In the genomic region with DNA sequence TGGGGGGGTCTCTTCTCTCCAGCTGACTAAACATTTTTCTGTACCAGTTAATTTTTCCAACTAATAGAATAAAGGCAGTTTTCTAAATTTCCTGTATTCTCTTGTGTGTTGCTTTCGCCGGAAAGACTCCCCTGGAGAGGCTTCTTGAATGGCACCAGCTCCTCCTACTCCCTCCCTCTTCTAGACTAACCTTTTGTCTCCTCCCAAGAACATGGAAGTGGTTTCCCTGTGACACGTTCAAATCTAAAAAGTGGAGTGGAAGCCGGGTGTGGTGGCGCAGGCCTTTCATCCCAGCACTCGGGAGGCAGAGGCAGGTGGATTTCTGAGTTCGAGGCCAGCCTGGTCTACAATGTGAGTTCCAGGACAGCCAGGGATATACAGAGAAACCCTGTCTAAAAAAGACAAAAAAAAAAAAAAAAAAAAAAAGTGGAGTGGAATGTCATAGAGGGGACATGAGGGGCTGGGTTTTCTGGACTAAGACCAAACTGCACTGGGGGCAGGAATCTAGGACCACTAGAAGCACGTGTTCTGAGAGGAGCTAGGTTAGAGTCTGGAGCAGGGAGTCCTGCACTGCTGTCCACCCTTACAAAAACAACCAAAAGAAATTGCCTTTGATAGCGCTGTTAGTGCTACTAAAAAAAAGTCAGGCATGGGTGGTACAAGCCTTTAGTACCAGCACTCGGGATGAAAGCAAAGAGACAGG, we compare ENCODE assay signal across 8 mouse cellular contexts. TPM values are rescaled to one million over a fixed set of nuclear protein-coding genes. Genes with fewer than 3 reads are reported as not detected.
A peak's percentile ranks its signal among the peaks of the same experiment; 100 is the strongest.
DNase-seq lines count a peak whose midpoint lies in the region; ATAC-seq lines count a peak whose summit lies in the region.

No protein-coding gene starts in this region.

- 65% methylated on average over 10 of the region's 10 CpGs for WGBS in lung, embryonic 15.5 days
- 61% methylated on average over 10 of the region's 10 CpGs for WGBS in embryonic facial prominence, embryonic 15.5 days
- WGBS in limb, embryonic 12.5 days, result 74% methylated on average over 10 of the region's 10 CpGs
- 67% methylated on average over 10 of the region's 10 CpGs for WGBS in stomach, embryonic 14.5 days

- H3K27me3 ChIP-seq in lung, embryonic 15.5 days, result no peaks in the 10 kb centered on the region
- H3K27me3 ChIP-seq in embryonic facial prominence, embryonic 15.5 days, result no peaks in the 10 kb centered on the region
- no peaks in the 10 kb centered on the region for H3K27me3 ChIP-seq in limb, embryonic 12.5 days
- no peaks in the 10 kb centered on the region for H3K27me3 ChIP-seq in stomach, embryonic 14.5 days (ENCODE audit: control insufficient read depth, insufficient read depth, low read length)

- H3K9me3 ChIP-seq in lung, embryonic 15.5 days, result no peaks in the 10 kb centered on the region
- H3K9me3 ChIP-seq in embryonic facial prominence, embryonic 15.5 days (replicated peaks), result no peaks in the 10 kb centered on the region
- H3K9me3 ChIP-seq in limb, embryonic 12.5 days, result no peaks in the 10 kb centered on the region
- H3K9me3 ChIP-seq in stomach, embryonic 14.5 days (ENCODE audit: control insufficient read depth, low read depth, low read length), result no peaks in the 10 kb centered on the region

- no peak overlapping the region for H3K9ac ChIP-seq in lung, embryonic 15.5 days
- no peak overlapping the region for H3K9ac ChIP-seq in embryonic facial prominence, embryonic 15.5 days
- no peak overlapping the region for H3K9ac ChIP-seq in limb, embryonic 12.5 days (replicated peaks)
- no peak overlapping the region for H3K9ac ChIP-seq in stomach, embryonic 14.5 days (replicated peaks; ENCODE audit: low read depth, low read length)

- ATAC-seq in lung, embryonic 15.5 days (ENCODE audit: borderline replicate concordance, extremely low read depth, low FRiP score, low TSS enrichment), result no peak
- ATAC-seq in embryonic facial prominence, embryonic 15.5 days (ENCODE audit: insufficient number of reproducible peaks, low FRiP score, low TSS enrichment, low read depth), result no peak
- ATAC-seq in limb, embryonic 12.5 days (ENCODE audit: insufficient number of reproducible peaks, insufficient read depth, low FRiP score, low TSS enrichment, low read depth), result no peak
- ATAC-seq in stomach, embryonic 14.5 days (ENCODE audit: insufficient number of reproducible peaks, insufficient read depth, low FRiP score, low read depth), result no peak
- ATAC-seq in megakaryocyte progenitor cell, adult 5-6 weeks (replicated peaks; ENCODE audit: poor library complexity), result no peak

- no peak for DNase-seq in lung, postnatal 10 days
- DNase-seq in ovary, postnatal 14 days (ENCODE audit: low spot score), result no peak
- DNase-seq in adrenal gland, postnatal 4 days (ENCODE audit: low spot score in 2 of 2), result no peak

- peaks cover 38% of the 10 kb centered on the region for H3K36me3 ChIP-seq in lung, embryonic 15.5 days
- peaks cover 36% of the 10 kb centered on the region for H3K36me3 ChIP-seq in embryonic facial prominence, embryonic 15.5 days
- H3K36me3 ChIP-seq in limb, embryonic 12.5 days, result peaks cover 35% of the 10 kb centered on the region
- H3K36me3 ChIP-seq in stomach, embryonic 14.5 days (ENCODE audit: control insufficient read depth, insufficient read depth, low read length), result peaks cover 32% of the 10 kb centered on the region

- peaks cover 37% of the 10 kb centered on the region for H3K4me1 ChIP-seq in lung, embryonic 15.5 days
- peaks cover 36% of the 10 kb centered on the region for H3K4me1 ChIP-seq in embryonic facial prominence, embryonic 15.5 days
- H3K4me1 ChIP-seq in limb, embryonic 12.5 days (replicated peaks), result peaks cover 24% of the 10 kb centered on the region
- peaks cover 23% of the 10 kb centered on the region; the same call in 1 of the 2 replicates for H3K4me1 ChIP-seq in stomach, embryonic 14.5 days (ENCODE audit: control insufficient read depth, insufficient read depth, low read length)

- H3K27ac ChIP-seq in lung, embryonic 15.5 days, result peak overlapping the region; percentile 94
- peak overlapping the region; percentile 98 for H3K27ac ChIP-seq in embryonic facial prominence, embryonic 15.5 days (replicated peaks)
- peak overlapping the region; percentile 97 for H3K27ac ChIP-seq in limb, embryonic 12.5 days
- peak overlapping the region; percentile 96; the same call in 1 of the 2 replicates for H3K27ac ChIP-seq in stomach, embryonic 14.5 days (ENCODE audit: low read length)

- H3K4me2 ChIP-seq in lung, embryonic 15.5 days, result peak overlapping the region; percentile 79
- H3K4me2 ChIP-seq in embryonic facial prominence, embryonic 15.5 days (replicated peaks), result peak overlapping the region; percentile 77
- peak overlapping the region; percentile 85 for H3K4me2 ChIP-seq in limb, embryonic 12.5 days
- H3K4me2 ChIP-seq in stomach, embryonic 14.5 days (replicated peaks; ENCODE audit: low read depth, low read length), result peak overlapping the region; percentile 83

- peak overlapping the region; percentile 57; the same call in 1 of the 2 replicates for H3K4me3 ChIP-seq in lung, embryonic 15.5 days
- H3K4me3 ChIP-seq in embryonic facial prominence, embryonic 15.5 days (replicated peaks), result peak overlapping the region; percentile 71; the same call in 1 of the 2 replicates
- H3K4me3 ChIP-seq in limb, embryonic 12.5 days (replicated peaks), result 0 out of 2 replicates have a peak overlapping the region, but pooled peaks have one; percentile 81
- no peak overlapping the region for H3K4me3 ChIP-seq in stomach, embryonic 14.5 days (ENCODE audit: low read depth, low read length)

RNA-seq across cellular contexts. Expression of a gene that starts 0.7 kb away (rescaled TPM):
- polyA plus RNA-seq in lung, embryonic 15.5 days (2015; fragmentation: Nextera tagmentation; extraction: Ambion mirVana), result 654 and 708 TPM in 2 replicates
- 713 and 715 TPM in 2 replicates for polyA plus RNA-seq in embryonic facial prominence, embryonic 15.5 days (2015; fragmentation: Nextera tagmentation; extraction: Ambion mirVana)
- 797 and 821 TPM in 2 replicates for polyA plus RNA-seq in limb, embryonic 12.5 days (2016; fragmentation: Nextera tagmentation; extraction: Ambion mirVana)
- 676 and 679 TPM in 2 replicates for polyA plus RNA-seq in stomach, embryonic 14.5 days (2014; fragmentation: Nextera tagmentation; extraction: Ambion mirVana)
- 100 to 1,000 TPM; 473 to 481 TPM for total RNA-seq in adrenal gland, postnatal 4 days (2021)
- total RNA-seq in megakaryocyte progenitor cell, adult 5-6 weeks (2015), result 2,374 and 2,432 TPM in 2 replicates
- total RNA-seq in megakaryocyte progenitor cell, adult 5-6 weeks (2017), result 1,500 and 1,804 TPM in 2 replicates

RNA-seq across cellular contexts. Expression of a gene that starts 9.7 kb away (rescaled TPM):
- polyA plus RNA-seq in lung, embryonic 15.5 days (2015; fragmentation: Nextera tagmentation; extraction: Ambion mirVana), result 99.6 and 107 TPM in 2 replicates
- 97.5 and 99.4 TPM in 2 replicates for polyA plus RNA-seq in embryonic facial prominence, embryonic 15.5 days (2015; fragmentation: Nextera tagmentation; extraction: Ambion mirVana)
- 117 and 118 TPM in 2 replicates for polyA plus RNA-seq in limb, embryonic 12.5 days (2016; fragmentation: Nextera tagmentation; extraction: Ambion mirVana)
- polyA plus RNA-seq in stomach, embryonic 14.5 days (2014; fragmentation: Nextera tagmentation; extraction: Ambion mirVana), result 102 and 103 TPM in 2 replicates
- 100 to 1,000 TPM; 119 to 123 TPM for total RNA-seq in adrenal gland, postnatal 4 days (2021)
- total RNA-seq in megakaryocyte progenitor cell, adult 5-6 weeks (2015), result 108 and 145 TPM in 2 replicates
- total RNA-seq in megakaryocyte progenitor cell, adult 5-6 weeks (2017), result 50.9 and 55.0 TPM in 2 replicates

RNA-seq across cellular contexts. Expression of a gene that starts 32.0 kb away (rescaled TPM):
- 29.6 and 35.5 TPM in 2 replicates for polyA plus RNA-seq in lung, embryonic 15.5 days (2015; fragmentation: Nextera tagmentation; extraction: Ambion mirVana)
- polyA plus RNA-seq in embryonic facial prominence, embryonic 15.5 days (2015; fragmentation: Nextera tagmentation; extraction: Ambion mirVana), result 41.3 and 51.6 TPM in 2 replicates
- polyA plus RNA-seq in limb, embryonic 12.5 days (2016; fragmentation: Nextera tagmentation; extraction: Ambion mirVana), result 21.2 and 22.6 TPM in 2 replicates
- polyA plus RNA-seq in stomach, embryonic 14.5 days (2014; fragmentation: Nextera tagmentation; extraction: Ambion mirVana), result 37.9 and 43.3 TPM in 2 replicates
- 10 to 100 TPM; 32.7 to 36.7 TPM for total RNA-seq in adrenal gland, postnatal 4 days (2021)
- 12.8 and 13.2 TPM in 2 replicates for total RNA-seq in megakaryocyte progenitor cell, adult 5-6 weeks (2015)
- total RNA-seq in megakaryocyte progenitor cell, adult 5-6 weeks (2017), result 4.1 and 8.7 TPM in 2 replicates

RNA-seq across cellular contexts. Expression of a gene that starts 32.1 kb away (rescaled TPM):
- polyA plus RNA-seq in lung, embryonic 15.5 days (2015; fragmentation: Nextera tagmentation; extraction: Ambion mirVana), result 484 and 512 TPM in 2 replicates
- 452 and 468 TPM in 2 replicates for polyA plus RNA-seq in embryonic facial prominence, embryonic 15.5 days (2015; fragmentation: Nextera tagmentation; extraction: Ambion mirVana)
- polyA plus RNA-seq in limb, embryonic 12.5 days (2016; fragmentation: Nextera tagmentation; extraction: Ambion mirVana), result 324 and 387 TPM in 2 replicates
- polyA plus RNA-seq in stomach, embryonic 14.5 days (2014; fragmentation: Nextera tagmentation; extraction: Ambion mirVana), result 308 and 334 TPM in 2 replicates
- total RNA-seq in adrenal gland, postnatal 4 days (2021), result 100 to 1,000 TPM; 357 to 360 TPM
- 261 and 298 TPM in 2 replicates for total RNA-seq in megakaryocyte progenitor cell, adult 5-6 weeks (2015)
- 265 and 283 TPM in 2 replicates for total RNA-seq in megakaryocyte progenitor cell, adult 5-6 weeks (2017)

RNA-seq across cellular contexts. Expression of a gene that starts 41.3 kb away (rescaled TPM):
- 19.7 and 20.5 TPM in 2 replicates for polyA plus RNA-seq in lung, embryonic 15.5 days (2015; fragmentation: Nextera tagmentation; extraction: Ambion mirVana)
- polyA plus RNA-seq in embryonic facial prominence, embryonic 15.5 days (2015; fragmentation: Nextera tagmentation; extraction: Ambion mirVana), result 10.8 and 11.2 TPM in 2 replicates
- 13.3 and 17.0 TPM in 2 replicates for polyA plus RNA-seq in limb, embryonic 12.5 days (2016; fragmentation: Nextera tagmentation; extraction: Ambion mirVana)
- polyA plus RNA-seq in stomach, embryonic 14.5 days (2014; fragmentation: Nextera tagmentation; extraction: Ambion mirVana), result 21.3 and 27.4 TPM in 2 replicates
- total RNA-seq in adrenal gland, postnatal 4 days (2021), result 10 to 100 TPM in 1 of 2 experiments, 1 to 10 TPM in 1; 9.5 to 10.8 TPM
- total RNA-seq in megakaryocyte progenitor cell, adult 5-6 weeks (2015), result 0.37 and 0.85 TPM in 2 replicates
- 1.1 and 1.2 TPM in 2 replicates for total RNA-seq in megakaryocyte progenitor cell, adult 5-6 weeks (2017)
